Mouse (Mus musculus) adrenal gland, adult 18-20 months (tissue): ENCODE results near the gene Foxl1. TPM values are rescaled to one million over a fixed set of nuclear protein-coding genes. Genes with fewer than 3 reads are reported as not detected.

Source experiments
- DNase-seq, 2 experiments: peaks; one replicate each; pipeline ENCODE4 v3.0.0; 2021 to 2022; ENCODE audit warnings: low spot score in 2 of 2
- total RNA-seq, 2 experiments: library from RNA; stranded (reverse); gene quantifications; 1 replicate in 1 of 2; 2 replicates in 1 of 2; pipeline ENCODE4 v1.2.3; 2021

Gene Foxl1
- total RNA-seq, 2 experiments from 2014 or later: 0.26 to 0.27 TPM

- no peak for DNase-seq
Observed at GRCm38 (mm10) chr8:121092141-121092540, 35.6 kb upstream of the Foxl1 start.

GRCm38 (mm10) chr8:121092627-121093026 is 35.1 kb upstream of the Foxl1 start:
- peak; percentile 81 to 89 for DNase-seq

- DNase-seq: no peak
Observed at GRCm38 (mm10) chr8:121093496-121093895, 34.2 kb upstream of the Foxl1 start.

GRCm38 (mm10) chr8:121104049-121104818 is 23.5 kb upstream of the Foxl1 start:
- DNase-seq: peak; percentile 81

- peak; percentile 98 to 99 for DNase-seq
Observed at GRCm38 (mm10) chr8:121107668-121108656, 19.8 kb upstream of the Foxl1 start, which contains the start of gene Mthfsd. Mthfsd (minus strand) TSS chr8:121108392.

- no peak for DNase-seq
Observed at GRCm38 (mm10) chr8:121108657-121109056, 19.1 kb upstream of the Foxl1 start.

GRCm38 (mm10) chr8:121111145-121111907 is 16.4 kb upstream of the Foxl1 start:
- no peak for DNase-seq

GRCm38 (mm10) chr8:121113261-121113660 is 14.5 kb upstream of the Foxl1 start:
- DNase-seq: peak; percentile 99

- DNase-seq: no peak
Observed at GRCm38 (mm10) chr8:121115136-121115535, 12.6 kb upstream of the Foxl1 start.

- peak; percentile 66 to 75 for DNase-seq
Observed at GRCm38 (mm10) chr8:121115948-121116347, 11.8 kb upstream of the Foxl1 start, which contains the start of gene Foxc2. Foxc2 (plus strand) TSS chr8:121116171.

GRCm38 (mm10) chr8:121116591-121117185 is 11.1 kb upstream of the Foxl1 start:
- DNase-seq: peak; percentile 18 to 38

- DNase-seq: peak in 1 of 2 experiments; percentile 30
Observed at GRCm38 (mm10) chr8:121117186-121117651, 10.5 kb upstream of the Foxl1 start.

GRCm38 (mm10) chr8:121117906-121118305 is 9.8 kb upstream of the Foxl1 start:
- DNase-seq: no peak

GRCm38 (mm10) chr8:121118634-121119420 is 8.9 kb upstream of the Foxl1 start:
- no peak for DNase-seq

- no peak for DNase-seq
Observed at GRCm38 (mm10) chr8:121119635-121120455, 7.9 kb upstream of the Foxl1 start.

- DNase-seq: no peak
Observed at GRCm38 (mm10) chr8:121120456-121121419, 7.0 kb upstream of the Foxl1 start.

- no peak for DNase-seq
Observed at GRCm38 (mm10) chr8:121121704-121122103, 6.0 kb upstream of the Foxl1 start.
